Mouse (Mus musculus): ENCODE measurements around the gene Agap3. TPM values are rescaled to one million over a fixed set of nuclear protein-coding genes. Genes with fewer than 3 reads are reported as not detected.

Agap3 gene
- total RNA-seq (2021) = 64.0 and 72.0 TPM in 2 replicates
- long read RNA-seq, experiment 1, transcript Agap3-204 (9 exons, 1,061 nt) = minor isoform, 5 of 87 reads
- long read RNA-seq, experiment 1, transcript Agap3-201 (18 exons, 3,207 nt) = major isoform, 12 of 87 reads
- long read RNA-seq, experiment 1, partial matches to known transcripts = 21 of 87 reads
- long read RNA-seq, experiment 1, other reads (novel, unspliced or antisense) = 48 of 87 reads
- long read RNA-seq, experiment 2, transcript Agap3-201 (18 exons, 3,207 nt) = major isoform, 10 of 78 reads
- long read RNA-seq, experiment 2, partial matches to known transcripts = 22 of 78 reads
- long read RNA-seq, experiment 2, other reads (novel, unspliced or antisense) = 41 of 78 reads

DNA sequence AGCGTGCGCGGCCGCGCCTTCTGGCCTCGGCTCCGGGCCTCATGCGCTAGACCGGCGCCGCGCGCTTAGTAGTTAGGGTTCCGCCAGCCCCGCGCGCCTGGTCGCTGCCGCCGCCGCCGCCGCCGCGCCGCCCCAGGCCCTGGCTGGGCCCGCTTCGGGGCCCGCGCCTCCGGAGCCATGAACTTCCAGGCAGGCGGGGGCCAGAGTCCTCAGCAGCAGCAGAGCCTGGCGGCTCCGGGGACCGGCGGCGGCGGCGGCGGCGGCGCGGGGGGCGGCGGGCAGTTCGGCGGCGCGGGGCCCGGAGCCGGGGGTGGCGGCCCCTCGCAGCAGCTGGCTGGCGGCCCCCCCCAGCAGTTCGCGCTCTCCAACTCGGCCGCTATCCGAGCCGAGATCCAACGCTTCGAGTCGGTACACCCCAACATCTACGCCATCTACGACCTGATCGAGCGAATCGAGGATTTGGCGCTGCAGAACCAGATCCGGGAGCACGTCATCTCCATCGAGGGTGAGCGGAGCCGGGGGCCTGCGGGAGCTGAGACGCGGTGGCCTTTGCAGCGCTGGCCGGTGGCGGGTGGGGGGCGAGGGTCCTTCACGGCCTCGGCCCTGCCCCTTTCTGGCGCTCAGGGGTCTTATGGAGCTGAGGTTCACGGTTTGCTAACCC, at the start of gene Agap3:
Gene Agap3 (plus strand): TSS at position 148 of the 661 bp plus-strand sequence.
- peak; percentile 64 for DNase-seq

DNA sequence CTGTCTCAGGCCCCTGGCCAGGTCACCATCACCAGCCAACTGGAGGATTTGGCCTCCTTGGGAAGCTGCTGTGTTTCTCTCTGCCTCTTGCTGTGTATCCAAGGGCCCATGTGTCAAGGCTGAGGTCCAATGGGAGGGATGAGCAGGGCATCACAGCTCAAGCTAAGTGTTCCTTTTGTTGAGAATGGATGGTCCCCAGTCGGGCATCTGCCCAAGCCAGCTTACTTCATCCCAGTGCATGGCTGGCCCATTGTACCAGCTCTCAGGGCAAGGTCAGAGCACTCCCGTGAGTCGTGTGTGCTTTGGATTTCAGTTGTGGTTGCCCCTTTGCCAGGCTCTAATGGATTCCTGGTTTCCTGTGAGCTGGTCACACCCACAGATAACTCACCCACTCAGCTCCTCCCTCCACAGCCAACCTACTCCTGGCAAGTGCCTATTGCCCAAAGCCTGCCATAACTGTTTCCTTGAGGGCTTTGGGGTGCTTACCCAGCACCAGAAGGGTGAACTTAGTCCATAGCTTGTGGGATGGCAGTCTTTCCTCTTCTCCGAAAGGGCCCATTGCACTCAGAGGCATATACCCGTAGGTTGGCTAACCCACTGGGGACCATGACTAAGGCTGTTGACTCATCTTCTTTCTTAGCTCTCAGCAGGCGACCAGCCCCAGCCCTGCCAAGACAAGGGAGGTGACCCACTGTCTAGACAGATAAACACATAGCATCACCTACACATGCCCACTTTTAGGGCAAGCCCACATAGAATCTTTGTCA, 47.2 kb upstream of the Agap3 start:
- no peak for DNase-seq

DNA sequence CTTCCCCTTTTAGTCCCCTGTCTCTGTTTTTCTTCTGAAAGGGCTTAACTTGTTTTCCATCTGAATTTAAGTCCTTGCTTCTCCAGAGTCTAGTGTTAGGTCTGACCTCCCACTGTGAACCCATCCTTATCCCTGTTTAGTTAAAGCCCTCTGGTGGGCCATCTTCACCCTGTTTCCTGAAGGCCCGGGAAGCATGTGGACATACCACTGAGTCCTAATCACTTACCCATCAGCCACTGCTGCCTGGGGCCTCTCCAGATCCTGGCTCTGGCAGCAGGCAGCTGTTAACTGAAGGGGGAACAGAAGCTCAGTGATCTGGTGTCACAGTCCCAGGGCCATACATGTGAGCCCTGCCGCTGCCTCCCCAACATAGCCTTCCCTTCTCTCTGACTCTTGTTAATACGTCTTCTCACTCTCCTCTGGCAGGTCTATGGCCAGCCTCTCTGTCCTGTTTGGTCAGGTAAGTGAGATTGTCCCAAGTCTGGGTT, 46.5 kb upstream of the Agap3 start:
- DNase-seq = no peak

DNA sequence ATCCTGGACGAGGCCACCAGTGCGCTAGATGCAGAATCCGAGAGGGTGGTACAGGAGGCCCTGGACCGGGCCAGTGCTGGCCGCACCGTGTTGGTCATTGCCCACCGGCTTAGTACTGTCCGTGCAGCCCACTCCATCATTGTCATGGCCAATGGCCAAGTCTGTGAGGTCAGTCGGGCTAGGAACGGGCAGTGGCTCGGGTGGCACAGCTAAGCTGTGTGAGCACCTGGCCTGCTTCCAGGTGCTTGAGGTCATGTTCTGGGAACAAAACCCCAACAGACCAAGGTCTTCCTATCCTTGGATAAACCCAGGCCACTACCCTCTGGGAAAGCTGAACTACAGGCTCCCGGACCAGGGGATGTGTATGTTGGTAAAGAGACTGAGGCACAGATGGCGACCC, 43.3 kb upstream of the Agap3 start:
- peak; percentile 79 for DNase-seq

DNA sequence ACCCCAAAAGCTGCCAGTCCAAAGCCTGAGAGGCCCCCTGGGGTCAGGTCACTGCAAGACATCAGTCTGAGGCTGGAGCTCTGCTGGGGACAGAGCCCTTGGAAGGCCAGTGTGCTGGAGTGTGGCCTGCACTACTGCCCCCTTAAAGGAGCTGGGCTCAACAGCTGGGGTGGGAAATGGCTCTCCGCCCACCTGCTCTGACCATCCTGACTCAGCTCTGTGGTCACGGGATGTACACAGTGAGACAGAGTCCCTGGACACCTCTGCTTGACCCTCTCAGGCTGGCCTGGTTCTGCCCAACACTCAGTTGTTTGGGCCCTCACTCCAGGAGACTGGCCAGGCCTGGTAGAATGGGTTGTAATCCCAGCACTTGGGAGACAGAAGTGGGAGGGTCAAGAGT, 42.5 kb upstream of the Agap3 start:
- DNase-seq = no peak

DNA sequence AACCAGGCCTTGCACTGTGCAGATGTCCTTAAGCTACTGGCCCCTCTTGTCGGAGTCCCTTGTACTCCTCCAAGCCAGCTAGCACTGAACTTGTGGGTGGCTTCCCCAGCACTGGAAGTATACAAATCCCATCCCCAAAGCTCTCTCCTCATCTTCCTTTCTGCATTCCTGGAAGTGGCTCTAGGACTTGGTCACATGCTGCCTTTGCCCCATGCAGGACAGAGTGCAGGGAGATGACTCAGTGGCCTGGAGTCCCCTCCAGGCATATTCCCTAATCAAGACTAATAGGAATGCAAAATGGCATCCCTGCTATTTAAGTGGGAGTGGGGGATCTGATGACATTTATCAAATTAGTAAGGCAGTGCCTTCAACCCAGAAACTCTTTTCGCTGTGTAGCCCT, 39.9 kb upstream of the Agap3 start:
- no peak for DNase-seq

DNA sequence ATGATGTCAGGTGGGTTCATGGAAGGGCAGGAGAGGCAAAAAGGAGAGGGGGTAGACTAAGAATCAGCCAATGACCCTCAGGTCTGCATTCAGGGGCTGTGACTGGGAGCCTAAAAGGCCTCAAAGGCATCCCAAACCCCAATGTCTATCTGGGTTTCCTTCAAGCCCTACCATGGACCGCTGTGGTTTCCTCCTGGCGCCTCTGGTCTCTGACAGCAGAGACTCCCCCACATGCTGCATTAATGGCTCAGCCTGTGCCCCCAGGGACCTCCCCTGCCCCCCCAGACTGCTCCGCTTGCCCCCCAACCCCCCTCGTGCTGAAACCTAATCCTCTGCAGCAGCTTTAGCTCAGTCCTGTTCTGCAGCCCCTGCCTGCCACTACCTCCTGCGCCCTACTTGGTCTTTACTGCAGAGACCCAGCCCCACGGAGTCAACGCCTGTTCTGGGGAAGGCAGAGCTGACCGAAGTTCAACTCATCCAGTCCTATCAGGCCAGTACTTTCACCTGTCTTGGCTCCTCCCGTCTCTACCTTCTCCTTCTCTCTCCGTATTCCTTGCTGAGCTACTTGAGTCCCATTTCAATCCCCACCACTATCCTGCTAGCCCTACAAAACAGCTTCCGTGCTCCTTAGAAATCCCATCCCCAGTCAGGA, 38.8 kb upstream of the Agap3 start, which contains the start of gene Asic3:
Gene Asic3 (plus strand): TSS at position 351 of the 652 bp plus-strand sequence.
- no peak for DNase-seq

DNA sequence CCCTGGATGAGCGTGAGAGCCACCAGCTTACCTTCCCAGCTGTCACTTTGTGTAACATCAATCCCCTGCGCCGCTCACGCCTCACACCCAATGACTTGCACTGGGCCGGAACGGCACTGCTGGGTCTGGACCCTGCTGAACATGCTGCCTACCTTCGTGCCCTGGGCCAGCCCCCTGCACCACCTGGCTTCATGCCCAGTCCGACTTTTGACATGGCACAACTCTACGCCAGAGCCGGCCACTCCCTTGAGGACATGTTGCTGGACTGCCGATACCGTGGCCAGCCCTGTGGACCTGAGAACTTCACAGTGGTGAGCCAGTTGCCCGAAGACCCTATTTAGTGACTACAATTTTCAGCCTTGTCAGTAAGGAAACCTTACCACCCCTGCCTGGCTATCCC, 38.0 kb upstream of the Agap3 start:
- peak; percentile 53 for DNase-seq

DNA sequence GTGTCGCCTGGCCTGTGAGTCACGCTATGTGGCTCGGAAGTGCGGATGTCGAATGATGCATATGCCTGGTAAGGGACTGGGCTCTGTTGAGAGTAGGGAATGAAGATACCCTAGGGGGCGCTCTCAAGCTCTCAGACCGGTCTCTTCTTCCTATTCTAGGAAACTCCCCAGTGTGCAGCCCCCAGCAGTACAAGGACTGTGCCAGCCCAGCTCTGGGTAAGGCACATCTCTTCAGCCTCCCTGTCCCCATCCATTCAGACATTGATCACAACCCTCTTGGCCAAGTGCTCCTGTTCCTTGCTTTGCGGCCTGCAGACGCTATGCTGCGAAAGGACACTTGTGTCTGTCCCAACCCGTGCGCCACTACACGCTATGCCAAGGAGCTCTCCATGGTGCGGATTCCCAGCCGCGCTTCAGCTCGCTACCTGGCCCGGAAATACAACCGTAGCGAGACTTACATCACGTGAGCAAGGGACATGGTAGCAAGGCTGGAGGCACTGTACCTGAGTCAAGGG, 35.7 kb upstream of the Agap3 start:
- peak; percentile 76 for DNase-seq

DNA sequence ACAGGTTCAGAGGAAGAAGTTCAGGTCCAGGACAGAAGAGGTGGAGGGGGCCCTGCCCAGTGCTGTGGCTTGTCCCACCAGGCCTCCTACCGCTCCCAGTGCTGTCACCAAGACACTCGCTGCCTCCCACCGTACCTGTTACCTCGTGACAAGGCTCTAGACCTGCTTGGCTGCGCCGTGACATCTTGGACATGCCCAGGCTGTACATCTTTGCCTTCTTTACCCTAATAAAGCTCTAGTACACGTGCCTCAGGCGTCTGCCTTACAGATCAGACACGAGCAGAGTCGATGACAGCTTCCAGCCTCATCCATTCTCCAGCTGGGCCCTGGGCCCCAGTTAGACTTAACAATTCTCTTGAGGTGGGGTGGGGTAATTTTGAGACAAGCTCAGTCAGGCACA, 34.4 kb upstream of the Agap3 start:
- no peak for DNase-seq

DNA sequence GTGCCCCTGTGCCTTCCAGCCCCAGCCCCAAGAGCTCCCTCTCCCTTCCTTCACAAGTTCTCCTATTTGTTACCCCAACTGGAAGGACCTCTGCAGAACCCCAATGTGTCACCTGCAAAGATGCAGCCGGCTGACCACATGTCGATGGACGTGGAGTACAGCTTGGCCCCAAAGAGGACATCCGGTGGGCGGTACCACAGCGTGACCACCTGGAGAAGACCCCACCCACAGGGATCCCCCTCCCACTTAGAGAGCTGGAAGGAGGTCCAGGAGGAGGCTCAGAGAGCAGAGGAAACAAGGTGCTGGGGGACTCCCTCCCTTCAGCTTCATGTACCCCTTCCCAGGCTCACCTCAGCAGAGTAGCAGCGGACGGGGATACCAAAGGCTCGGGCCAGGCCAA, 31.6 kb upstream of the Agap3 start:
- no peak for DNase-seq

DNA sequence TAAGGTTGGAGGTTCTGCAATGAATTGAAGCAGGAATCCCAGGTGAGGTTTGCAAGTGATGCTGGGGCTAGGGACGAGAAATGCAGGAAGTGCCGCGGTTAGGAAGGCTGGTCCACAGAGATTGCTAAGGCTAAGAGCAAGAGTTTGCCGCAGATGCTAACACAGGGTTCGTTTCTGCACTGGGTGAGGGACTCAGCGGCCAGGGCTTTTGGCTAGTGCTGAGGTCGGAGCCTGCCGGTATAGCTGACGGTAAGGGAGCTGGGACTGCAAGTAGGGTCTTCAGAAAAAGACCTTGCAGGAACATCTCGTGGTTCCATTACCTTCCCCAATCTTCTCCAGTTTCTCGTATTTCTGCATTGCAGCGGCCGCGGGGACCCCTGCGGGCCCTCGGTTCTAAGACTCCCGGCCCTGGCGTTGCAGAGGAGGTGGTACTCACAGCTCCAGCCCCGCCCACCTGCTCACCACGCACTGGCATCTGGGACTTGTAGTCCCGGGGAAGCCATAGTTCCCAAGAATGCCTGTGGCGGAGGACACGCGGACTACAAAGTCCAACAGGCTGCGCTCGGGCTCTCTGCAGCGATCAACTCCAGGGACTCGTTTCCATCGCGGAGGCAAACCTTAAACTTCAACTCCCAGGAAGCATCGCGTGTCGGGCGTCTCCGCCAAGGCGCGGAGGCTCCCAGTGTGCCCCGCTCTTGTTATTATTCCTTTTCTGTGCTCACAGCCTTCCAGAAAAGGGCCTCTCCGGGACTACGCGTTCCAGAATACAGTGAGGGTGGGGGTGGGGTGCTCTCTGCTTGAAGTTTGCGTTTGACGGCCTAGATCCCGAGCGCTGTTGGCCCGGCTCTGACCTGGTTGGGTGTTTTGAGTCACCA, 28.6 kb upstream of the Agap3 start, which contains the start of the genes Cdk5 and Slc4a2:
Gene Cdk5 (minus strand): TSS at position 402 of the 875 bp plus-strand sequence.
Gene Slc4a2 (plus strand): TSS at position 709 of the 875 bp plus-strand sequence.
- peak; percentile 98 for DNase-seq

DNA sequence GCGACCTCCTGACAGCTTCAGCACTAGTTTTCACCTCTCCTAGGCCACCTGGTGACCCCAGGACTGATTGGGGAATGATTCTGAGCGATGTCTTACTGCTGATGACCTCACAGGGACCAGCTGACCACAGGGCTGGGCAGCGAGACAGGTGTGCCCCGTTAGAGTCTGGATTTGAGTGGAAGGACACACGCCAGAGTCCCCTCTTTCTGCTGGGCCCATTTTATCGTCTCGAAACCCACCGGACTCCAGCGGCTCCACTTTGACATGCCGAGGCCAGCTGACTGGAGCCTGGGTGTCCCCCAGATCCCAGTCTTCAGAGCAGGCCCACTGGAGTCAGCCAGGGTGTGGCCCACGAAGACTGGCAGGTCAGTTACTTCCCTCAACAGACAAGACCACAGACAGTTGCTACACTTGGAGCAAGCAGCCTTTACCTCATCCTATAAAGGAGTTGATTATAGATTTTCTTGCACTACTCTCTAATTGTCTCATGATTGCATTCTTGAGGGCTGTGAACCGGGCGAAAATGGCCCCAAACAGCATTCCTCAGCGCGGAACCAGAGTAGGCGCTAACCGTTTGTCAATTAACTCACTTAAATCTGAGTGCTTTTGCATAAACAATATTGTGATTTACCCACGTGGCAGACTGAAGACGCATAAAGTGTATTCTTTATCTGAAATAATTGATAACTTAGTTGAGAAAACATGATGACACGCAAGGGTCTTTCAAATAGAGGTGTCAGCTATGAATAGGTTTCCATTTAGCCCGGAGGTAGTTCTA, 27.8 kb upstream of the Agap3 start:
- no peak for DNase-seq

DNA sequence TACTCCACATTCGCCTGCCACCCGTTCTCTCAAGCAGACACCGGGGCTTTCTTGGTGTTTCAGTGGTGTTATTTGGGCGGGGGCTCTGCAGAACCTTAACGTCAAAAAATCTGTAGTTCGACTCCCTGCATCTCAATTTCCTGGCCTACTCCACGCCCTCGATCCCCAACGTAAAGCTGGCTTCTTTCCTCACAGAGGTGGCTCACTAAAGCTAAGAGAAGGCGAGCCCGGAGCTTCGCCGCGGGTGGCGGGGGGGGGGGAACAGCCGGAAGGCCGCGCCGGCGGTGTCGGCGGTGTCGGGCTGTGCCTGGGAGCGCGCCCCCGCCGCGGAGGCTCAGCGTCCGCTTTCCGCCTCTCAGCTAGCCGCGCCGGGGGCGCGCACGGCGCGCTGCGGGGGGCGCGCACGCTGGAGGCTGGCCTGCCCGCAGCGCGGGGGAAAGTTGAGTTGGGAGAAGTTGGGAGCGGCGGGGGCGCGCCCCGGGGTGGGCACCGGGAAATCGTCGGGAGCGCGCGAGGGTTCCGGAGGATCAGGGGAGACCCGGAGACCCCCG, 27.0 kb upstream of the Agap3 start:
- peak; percentile 93 for DNase-seq

DNA sequence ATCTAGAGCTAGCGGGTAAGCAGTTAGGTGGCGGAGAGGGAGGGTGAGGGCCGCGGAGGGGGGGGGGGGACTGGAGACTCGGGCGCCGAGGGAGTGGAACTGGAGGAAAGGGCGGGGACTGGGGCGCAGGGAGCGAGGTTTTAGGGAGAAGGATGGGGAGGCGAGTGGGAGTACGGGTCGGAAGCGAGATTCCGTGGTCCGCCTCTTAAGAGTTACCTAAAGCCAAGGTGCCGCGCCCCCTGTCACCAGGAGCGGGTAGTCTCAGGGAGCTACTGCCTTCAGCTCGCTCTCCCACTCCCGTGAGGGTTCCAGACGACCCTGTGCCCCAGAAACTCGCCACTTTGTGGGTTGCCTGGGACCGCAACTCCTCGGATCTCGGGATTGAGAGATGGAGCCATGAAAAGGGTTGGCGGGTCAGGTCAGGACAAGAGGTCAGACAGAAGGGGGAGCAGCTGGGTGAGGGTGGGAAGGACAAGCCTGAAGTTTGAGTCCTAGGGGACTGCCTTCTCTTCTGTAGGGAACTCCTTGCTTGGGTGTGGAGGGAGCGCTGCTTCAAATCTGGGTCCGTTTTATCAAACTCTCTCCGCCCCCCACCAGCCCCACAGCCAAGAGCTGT, 26.4 kb upstream of the Agap3 start:
- no peak for DNase-seq

DNA sequence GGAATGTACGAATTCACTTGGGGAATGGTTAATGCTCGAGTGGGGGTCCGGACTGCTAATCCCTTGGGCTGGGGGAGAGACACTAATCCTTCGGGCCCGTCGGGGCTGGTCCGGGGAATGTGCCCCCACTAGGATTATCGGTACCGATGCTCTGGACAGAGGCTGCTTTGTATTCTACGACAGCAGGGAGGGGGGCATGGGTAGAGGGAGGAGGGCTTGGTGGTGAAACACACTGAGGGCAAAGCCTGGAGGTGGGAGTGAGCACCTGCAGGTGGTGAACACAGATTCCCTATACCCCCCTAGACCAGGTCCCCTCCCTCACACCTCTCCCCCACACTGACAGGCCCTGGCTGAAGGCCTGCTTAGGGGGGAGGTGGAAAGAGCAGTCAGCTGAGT, 25.9 kb upstream of the Agap3 start:
- no peak for DNase-seq

DNA sequence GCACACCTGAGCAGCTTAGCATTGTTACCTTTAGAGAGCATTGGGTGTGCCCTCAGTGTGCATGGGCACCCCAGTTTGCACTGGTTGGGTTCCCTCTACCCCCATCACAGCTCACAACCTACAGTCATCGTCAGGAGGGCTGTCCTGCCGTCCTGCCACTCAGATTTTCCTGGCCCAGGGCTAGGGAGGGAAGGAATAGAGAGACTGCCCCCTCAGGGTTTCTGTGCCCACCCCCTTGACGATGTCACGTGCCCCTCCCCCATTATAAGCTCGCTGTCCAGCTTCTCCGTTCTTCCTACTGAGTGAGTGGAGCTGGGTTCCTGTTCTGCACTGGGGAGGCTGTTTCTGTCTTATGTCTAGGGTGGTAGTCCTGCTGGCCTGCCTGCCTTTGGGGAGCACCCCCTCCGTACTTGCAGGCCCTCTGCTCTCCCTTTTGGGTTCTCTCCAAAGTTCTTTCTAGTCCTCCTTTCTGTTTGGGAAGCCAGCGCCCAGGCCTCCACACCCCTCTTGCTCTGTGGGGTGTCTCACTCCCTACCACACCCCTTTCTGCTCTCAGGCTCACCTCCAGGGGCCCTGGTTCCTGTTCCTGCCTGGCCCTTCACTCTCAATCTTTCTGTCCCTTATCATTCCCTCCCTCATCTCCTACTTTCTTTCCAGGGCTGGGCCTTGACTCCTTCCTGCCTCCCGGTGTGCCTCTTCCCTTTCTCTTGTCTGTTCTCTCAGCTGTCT, 25.3 kb upstream of the Agap3 start:
- DNase-seq = no peak

DNA sequence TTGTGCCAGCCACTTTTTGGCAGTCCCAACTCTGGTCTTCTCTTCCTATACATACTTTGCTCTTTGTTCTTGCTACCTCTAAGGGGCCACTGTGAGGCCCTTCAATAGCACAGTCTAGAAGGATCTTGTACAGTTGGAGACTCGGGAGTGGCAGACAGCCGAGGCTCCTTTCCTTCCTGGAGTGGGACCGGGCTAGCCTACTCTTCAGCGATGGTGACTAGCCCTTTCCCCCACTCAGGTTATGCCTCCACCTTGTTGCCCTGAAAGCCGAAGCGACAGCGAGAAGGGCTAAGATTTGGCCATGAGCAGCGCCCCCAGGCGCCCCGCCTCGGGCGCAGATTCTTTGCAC, 24.7 kb upstream of the Agap3 start:
- DNase-seq = no peak

DNA sequence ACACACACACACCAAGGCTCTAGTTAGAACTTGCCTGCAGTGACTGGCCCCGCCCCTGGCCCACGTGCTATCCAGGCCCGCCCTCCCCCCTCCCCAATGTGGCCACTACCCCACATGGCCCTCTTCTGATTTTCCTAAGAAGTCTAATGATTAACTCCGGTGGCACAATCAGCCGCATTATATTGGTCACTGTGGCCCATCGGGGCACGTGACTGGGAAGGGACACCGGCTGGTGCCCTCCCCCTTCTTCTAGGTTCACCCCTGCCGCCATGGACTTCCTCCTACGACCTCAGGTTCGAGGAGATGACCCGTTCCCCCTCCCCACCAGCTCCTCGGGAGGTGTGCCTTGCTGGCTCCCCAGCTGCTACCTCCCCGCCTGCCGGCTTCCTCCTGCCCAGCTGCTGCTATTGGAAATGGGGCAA, 24.0 kb upstream of the Agap3 start:
- peak; percentile 24 for DNase-seq

Data from adrenal gland, postnatal 14 days (tissue).